Mouse (Mus musculus): ENCODE measurements around the gene Pam. TPM values are rescaled to one million over a fixed set of nuclear protein-coding genes. Genes with fewer than 3 reads are reported as not detected.
A peak's percentile ranks its signal among the peaks of the same experiment; 100 is the strongest.
"Not testable (repeated sequence)": the region's sequence is repeated elsewhere in the genome, so short reads cannot be mapped to it uniquely, and the experiment has no call there.

The Pam gene
- polyA plus RNA-seq, 1 experiment from 2014 or later, result 40.7 TPM

DNA sequence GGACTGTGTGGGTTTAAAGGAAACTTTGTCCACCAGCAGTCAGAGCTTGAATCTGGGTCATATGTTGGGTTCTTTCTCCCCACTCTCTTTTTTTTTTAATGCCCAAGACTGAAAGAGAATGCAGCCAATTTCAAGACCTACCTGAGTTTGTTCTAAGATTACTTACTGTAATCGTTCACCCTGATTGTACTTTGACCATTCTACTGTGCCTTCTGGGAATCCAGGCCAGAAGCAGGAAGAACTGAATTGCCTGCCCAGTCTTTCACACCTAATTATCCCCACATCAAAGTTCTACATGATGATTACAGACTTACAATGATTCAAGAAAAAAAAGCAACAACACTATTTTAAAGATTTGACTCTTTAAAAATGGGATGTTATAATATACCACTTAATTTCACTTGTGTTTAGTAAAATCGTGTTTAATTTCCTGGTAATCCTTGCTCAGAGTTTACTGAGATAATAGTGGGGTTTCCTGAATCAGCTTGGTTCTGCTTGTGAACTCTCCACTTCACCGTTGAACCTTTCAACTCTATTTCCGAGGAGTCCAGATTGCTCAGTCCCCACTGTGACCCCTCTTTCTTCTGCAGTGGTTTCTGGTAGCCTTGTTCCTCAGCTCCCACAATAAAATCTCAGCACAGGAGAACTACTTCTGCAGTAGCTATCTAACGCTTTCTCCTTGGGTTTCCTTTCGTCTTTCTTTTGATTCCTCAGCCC, 69.4 kb downstream of the Pam start:
- WGBS, result 83% methylated on average over 6 of the region's 6 CpGs
- ATAC-seq (replicated peaks), result no peak
- no peaks in the 10 kb centered on the region for H3K4me1 ChIP-seq
- no peaks in the 10 kb centered on the region for H3K27me3 ChIP-seq (replicated peaks)
- no peak overlapping the region for H3K4me3 ChIP-seq
- no peaks in the 10 kb centered on the region for H3K36me3 ChIP-seq (replicated peaks)
- H3K4me2 ChIP-seq, result no peak overlapping the region
- no peaks in the 10 kb centered on the region for H3K9me3 ChIP-seq
- no peak overlapping the region for H3K9ac ChIP-seq
- no peak overlapping the region for H3K27ac ChIP-seq

DNA sequence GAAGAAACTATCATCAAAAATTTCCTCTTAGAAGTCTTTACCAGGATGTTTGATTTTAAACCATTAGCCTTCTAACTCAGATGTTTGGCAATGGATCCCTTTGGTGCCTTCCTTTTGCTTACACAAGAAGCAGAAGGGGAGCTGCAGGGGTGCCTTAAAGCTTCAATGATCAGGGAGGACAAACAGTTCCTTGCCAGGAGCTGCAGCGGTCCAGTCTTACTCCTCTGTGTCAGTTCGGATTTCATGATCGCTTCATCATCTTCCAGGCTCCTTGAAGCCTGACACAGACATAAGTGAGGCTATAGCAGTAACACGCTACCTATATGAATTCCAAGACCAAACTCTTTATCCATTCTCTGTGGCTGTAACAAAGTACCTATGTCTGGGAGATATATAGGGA, 71.6 kb downstream of the Pam start:
- no peaks in the 10 kb centered on the region for H3K9me3 ChIP-seq
- no peaks in the 10 kb centered on the region for H3K27me3 ChIP-seq (replicated peaks)
- no peaks in the 10 kb centered on the region for H3K4me1 ChIP-seq
- WGBS, result 84% methylated on average over 4 of the region's 4 CpGs
- H3K36me3 ChIP-seq (replicated peaks), result no peaks in the 10 kb centered on the region
- no peak overlapping the region for H3K27ac ChIP-seq
- no peak for ATAC-seq (replicated peaks)
- no peak overlapping the region for H3K4me3 ChIP-seq
- no peak overlapping the region for H3K9ac ChIP-seq
- no peak overlapping the region for H3K4me2 ChIP-seq

DNA sequence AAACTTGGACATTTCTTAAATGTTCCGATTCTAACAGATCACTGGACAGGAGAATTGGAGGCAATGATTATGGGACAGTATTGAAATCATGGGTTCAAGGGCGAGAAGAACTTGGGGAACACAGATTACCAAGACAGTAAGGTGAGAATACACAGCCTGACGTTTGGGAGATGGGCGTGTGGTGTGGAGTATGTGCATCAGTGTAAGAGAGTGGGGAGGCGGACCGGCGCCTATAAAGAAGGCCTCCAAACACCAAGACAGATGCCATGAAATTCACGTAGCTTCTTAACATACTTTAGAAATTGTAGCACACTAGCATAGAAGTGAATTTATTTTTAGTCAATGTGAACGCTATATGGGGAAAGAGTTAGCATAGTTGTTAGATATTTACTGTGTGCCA, 76.5 kb downstream of the Pam start:
- Histone ChIP-seq H3K4me2 (no peak overlapping the region), H3K27me3 (replicated peaks) (no peaks in the 10 kb centered on the region), H3K27ac (no peak overlapping the region), H3K9ac (no peak overlapping the region), H3K36me3 (replicated peaks) (no peaks in the 10 kb centered on the region), H3K4me1 (peaks cover 9% of the 10 kb centered on the region), H3K9me3 (no peaks in the 10 kb centered on the region), H3K4me3 (no peak overlapping the region)
- 90% methylated on average over 9 of the region's 9 CpGs for WGBS
- ATAC-seq (replicated peaks), result no peak

DNA sequence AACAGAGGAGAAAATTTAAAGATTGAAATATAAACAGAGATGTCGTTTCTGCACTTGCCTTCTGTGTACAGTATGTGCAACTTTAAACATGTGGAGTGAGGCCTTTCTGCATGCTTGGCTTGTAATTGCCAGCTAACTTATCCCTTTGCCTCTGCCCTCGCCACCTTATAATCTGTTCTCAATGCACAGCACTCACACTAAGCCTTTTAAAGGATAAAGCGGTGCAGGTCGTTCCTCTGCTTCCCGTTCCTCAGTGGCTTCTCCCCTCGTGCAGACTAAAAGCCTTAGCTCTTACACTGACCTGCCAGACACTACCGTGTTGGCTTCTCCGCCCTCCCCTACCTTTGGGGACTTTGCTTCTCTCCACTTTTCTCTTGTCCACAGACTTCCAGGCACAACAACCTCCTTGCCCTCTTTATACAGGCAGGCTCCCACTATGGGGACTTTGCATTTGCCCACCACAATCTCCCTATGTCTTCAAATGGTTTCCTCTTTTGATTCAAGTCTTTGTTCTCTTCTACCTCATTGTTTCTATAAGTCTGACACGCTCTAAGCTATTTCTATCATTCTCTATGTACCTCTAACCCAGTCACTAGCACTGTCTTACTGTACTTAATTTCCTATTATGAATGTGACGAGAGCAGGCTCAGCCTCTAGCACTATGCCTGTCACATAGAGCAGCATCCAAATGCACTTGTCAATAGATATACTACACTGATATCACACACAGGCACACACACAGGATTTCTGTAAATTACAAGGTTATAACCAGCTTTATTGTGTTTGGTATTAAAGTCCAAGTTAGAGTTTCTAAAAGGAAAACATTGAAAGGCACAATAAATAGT, 79.2 kb downstream of the Pam start:
- Histone ChIP-seq H3K9ac (no peak overlapping the region), H3K36me3 (replicated peaks) (no peaks in the 10 kb centered on the region), H3K4me3 (no peak overlapping the region), H3K9me3 (no peaks in the 10 kb centered on the region), H3K27ac (peak overlapping the region; percentile 35), H3K4me1 (peaks cover 9% of the 10 kb centered on the region), H3K4me2 (no peak overlapping the region), H3K27me3 (replicated peaks) (no peaks in the 10 kb centered on the region)
- peak; percentile 63 for ATAC-seq (replicated peaks)
- 23% methylated on average over 10 of the region's 10 CpGs for whole genome bisulfite sequencing

DNA sequence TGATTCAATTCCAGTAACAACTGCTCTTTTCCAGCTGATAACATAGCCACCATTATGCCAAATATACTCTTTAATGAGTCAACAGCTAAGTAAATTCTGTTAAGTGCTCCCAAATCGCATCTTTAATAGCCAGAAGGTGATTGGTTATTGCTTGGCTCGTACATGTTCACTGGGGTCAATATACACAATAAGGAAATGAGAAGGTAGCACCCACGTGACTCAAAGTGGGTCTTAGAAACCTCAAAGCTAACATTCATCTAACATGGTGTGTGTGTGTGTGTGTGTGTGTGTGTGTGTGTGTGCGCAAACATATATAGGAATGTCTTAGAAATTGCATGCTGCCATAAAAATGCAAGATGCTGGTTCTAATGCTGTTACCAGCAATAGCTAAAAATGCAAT, 79.9 kb downstream of the Pam start:
- WGBS, result 66% methylated on average over 4 of the region's 4 CpGs
- H3K4me1 ChIP-seq, result peaks cover 9% of the 10 kb centered on the region
- H3K9me3 ChIP-seq, result no peaks in the 10 kb centered on the region
- H3K9ac ChIP-seq, result no peak overlapping the region
- no peaks in the 10 kb centered on the region for H3K27me3 ChIP-seq (replicated peaks)
- no peaks in the 10 kb centered on the region for H3K36me3 ChIP-seq (replicated peaks)
- no peak overlapping the region for H3K4me3 ChIP-seq
- peak overlapping the region; percentile 35; the same call in 1 of the 2 replicates for H3K27ac ChIP-seq
- no peak for ATAC-seq (replicated peaks)
- H3K4me2 ChIP-seq, result no peak overlapping the region

DNA sequence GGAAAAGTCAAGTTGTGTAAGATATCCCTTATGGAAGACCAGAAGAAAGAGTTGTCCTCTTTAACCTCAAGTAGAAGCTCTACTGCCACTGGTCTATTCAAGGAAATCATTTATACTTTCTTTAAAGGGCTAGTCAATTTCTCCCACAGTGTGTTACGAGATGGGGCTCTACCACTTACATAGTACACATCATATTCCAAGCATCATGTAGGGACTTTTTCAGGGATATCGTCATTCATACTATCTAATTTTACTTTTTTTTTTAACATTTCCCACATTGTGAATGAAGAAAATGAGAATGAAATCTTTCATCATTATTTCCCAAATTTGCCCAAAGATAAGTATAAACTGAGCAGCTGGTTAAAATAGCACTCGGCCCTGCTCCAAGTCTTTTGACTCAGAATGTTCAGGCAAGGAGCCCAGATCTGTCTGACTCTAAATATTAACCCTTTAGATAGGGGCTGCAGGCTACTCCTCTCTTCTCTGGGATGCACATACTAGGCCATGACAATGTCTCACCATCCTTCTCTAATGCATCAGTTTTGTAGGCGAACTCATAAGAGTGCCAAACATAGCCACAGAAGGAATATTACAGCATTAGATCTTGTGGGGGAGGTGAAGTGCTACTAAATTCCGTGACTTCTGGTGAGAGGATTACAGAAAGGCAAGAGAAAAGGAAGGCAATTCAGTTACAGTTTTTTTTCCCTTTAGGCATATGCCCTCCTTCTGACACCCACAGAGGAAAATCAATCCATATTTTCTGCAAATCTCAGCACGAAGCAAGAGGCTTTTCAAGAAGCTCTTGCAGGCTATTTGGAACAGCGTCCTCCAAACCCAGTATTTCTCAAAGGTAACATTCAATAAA, 92.7 kb downstream of the Pam start:
- H3K27me3 ChIP-seq (replicated peaks), result no peaks in the 10 kb centered on the region
- H3K4me1 ChIP-seq, result peaks cover 5% of the 10 kb centered on the region

DNA sequence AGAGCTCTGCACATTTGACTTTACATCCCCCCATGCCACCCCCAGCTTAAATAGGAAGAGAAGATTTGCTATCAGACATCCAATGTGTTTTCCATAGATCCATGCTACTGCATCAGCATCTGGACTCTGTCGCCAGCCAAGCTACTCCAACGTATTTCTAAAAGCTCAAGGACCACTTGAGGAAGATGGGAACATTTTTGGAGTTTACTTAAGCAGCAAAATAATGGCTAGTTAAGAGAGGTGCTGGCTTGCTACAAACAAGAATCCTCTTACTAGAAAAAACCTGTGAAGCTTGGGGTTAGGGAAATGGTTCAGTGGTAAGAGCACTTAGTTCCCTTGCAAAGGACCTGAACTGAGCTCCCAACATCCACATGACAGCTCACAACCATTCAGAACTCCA, 96.0 kb downstream of the Pam start:
- no peaks in the 10 kb centered on the region for H3K9me3 ChIP-seq
- peaks cover 5% of the 10 kb centered on the region for H3K4me1 ChIP-seq
- ATAC-seq (replicated peaks), result no peak
- H3K36me3 ChIP-seq (replicated peaks), result no peaks in the 10 kb centered on the region
- H3K27ac ChIP-seq, result no peak overlapping the region
- H3K4me2 ChIP-seq, result no peak overlapping the region
- 89% methylated on average over 2 of the region's 2 CpGs for WGBS
- no peaks in the 10 kb centered on the region for H3K27me3 ChIP-seq (replicated peaks)
- no peak overlapping the region for H3K9ac ChIP-seq
- no peak overlapping the region for H3K4me3 ChIP-seq

More for the DNA sequence above, 92.7 kb downstream of the Pam start:
- WGBS, result 62% methylated on average over 7 of the region's 7 CpGs
- H3K36me3 ChIP-seq (replicated peaks), result no peaks in the 10 kb centered on the region
- H3K9me3 ChIP-seq, result no peaks in the 10 kb centered on the region
- 0 out of 2 replicates have a peak overlapping the region, but pooled peaks have one; percentile 1 for H3K4me2 ChIP-seq
- no peak overlapping the region for H3K9ac ChIP-seq
- ATAC-seq (replicated peaks), result peak; percentile 67; the same call in 1 of the 2 replicates
- H3K27ac ChIP-seq, result peak overlapping the region; percentile 31; the same call in 1 of the 2 replicates
- H3K4me3 ChIP-seq, result no peak overlapping the region

DNA sequence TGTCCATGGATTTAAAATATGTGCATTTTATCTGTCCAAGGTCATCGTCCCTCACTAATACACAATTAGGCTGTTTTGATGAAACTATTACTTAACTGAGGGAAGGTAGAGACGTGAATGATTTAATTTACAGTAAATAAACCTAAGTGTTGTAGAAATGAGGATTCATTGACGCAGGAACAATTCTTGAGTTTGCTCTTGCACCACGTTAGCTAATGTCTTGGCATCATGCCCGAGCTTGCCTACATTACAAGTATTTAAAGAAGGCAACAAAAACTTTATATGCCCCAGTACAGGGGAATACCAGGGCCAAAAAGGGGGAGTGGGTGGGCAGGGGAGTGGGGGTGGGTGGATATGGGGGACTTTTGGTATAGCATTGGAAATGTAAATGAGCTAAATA, 96.5 kb downstream of the Pam start:
- H3K9me3 ChIP-seq; ATAC-seq (replicated peaks): not testable (repeated sequence)
- 75% methylated on average over 5 of the region's 5 CpGs for WGBS

DNA sequence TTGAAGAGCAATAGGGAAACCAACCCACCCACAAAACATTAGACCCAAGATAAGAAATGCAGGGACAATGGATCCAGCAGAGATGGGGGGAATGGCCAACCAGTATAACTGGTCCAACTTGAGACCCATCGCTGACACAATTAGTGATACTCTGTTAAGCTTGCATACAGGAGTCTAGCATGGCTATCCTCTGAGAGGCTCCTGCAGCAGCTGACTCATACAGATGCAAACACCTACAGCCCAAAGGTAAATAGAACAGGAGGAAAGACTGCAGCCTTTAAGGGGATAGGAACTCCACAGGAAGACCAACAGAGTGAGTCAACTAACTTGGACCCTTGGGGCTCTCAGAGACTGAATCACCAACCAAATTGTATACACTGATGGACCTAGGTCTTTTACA, 98.4 kb downstream of the Pam start:
- no peak for ATAC-seq (replicated peaks)
- no peaks in the 10 kb centered on the region for H3K9me3 ChIP-seq
- WGBS, result 81% methylated on average over 1 of the region's 1 CpGs
- H3K9ac ChIP-seq, result no peak overlapping the region
- H3K4me3 ChIP-seq, result no peak overlapping the region
- no peaks in the 10 kb centered on the region for H3K36me3 ChIP-seq (replicated peaks)
- H3K4me1 ChIP-seq, result no peaks in the 10 kb centered on the region
- no peaks in the 10 kb centered on the region for H3K27me3 ChIP-seq (replicated peaks)
- no peak overlapping the region for H3K27ac ChIP-seq
- no peak overlapping the region for H3K4me2 ChIP-seq

More for the DNA sequence above, 96.5 kb downstream of the Pam start:
- H3K4me2 ChIP-seq; H3K27ac ChIP-seq; H3K4me1 ChIP-seq; H3K4me3 ChIP-seq; H3K36me3 ChIP-seq (replicated peaks); H3K27me3 ChIP-seq (replicated peaks); H3K9ac ChIP-seq: not testable (repeated sequence)

DNA sequence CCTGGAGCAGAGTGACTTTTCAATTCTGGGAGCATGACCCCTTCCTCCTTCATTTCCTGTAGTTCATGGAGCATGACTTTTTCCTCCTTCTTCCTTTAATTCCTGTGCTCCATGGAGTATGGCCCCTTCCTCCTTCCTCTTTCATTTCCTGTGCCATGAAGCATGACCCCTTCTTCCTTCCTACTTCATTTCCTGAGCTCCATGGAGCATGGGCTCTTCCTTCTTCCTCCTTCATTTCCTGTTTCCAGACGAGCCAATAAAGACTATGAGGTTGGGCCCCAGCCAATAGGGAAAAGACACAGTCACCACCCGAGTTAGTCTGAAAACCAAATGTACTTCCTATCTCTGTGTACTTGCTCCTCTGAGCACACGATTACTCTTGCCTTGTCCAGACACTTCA, 103.5 kb downstream of the Pam start:
- H3K4me2 ChIP-seq, result no peak overlapping the region
- ATAC-seq (replicated peaks), result no peak
- WGBS, result 74% methylated on average over 3 of the region's 3 CpGs

DNA sequence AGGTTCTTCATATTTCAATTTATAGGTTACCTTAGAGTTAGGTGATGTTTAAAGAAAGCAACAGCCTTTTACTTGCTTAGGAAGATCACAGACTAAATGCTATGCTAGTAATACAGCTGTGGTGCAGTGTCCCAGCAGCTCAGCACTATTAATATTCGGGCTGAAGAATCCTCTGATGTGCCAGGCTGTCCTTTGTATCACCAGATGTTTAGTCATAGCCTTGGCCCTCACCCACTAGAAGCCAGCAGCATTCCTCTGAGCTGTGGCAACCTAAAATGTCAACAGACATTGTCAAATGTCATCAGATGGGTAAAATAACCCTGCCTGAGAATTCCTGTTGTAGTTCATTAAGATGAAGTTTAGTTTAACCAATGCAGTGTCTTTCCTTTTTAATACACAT, 112.3 kb downstream of the Pam start:
- no peaks in the 10 kb centered on the region for H3K36me3 ChIP-seq (replicated peaks)
- no peak overlapping the region for H3K27ac ChIP-seq
- no peak overlapping the region for H3K4me2 ChIP-seq
- no peaks in the 10 kb centered on the region for H3K27me3 ChIP-seq (replicated peaks)
- H3K4me1 ChIP-seq, result no peaks in the 10 kb centered on the region
- H3K9me3 ChIP-seq, result no peaks in the 10 kb centered on the region
- no peak for ATAC-seq (replicated peaks)
- WGBS, result 73% methylated on average over 1 of the region's 1 CpGs
- H3K9ac ChIP-seq, result no peak overlapping the region
- no peak overlapping the region for H3K4me3 ChIP-seq

More for the DNA sequence above, 103.5 kb downstream of the Pam start:
- Histone ChIP-seq H3K9ac (no peak overlapping the region), H3K9me3 (no peaks in the 10 kb centered on the region), H3K4me3 (no peak overlapping the region), H3K4me1 (no peaks in the 10 kb centered on the region), H3K36me3 (replicated peaks) (no peaks in the 10 kb centered on the region), H3K27me3 (replicated peaks) (no peaks in the 10 kb centered on the region), H3K27ac (no peak overlapping the region)

DNA sequence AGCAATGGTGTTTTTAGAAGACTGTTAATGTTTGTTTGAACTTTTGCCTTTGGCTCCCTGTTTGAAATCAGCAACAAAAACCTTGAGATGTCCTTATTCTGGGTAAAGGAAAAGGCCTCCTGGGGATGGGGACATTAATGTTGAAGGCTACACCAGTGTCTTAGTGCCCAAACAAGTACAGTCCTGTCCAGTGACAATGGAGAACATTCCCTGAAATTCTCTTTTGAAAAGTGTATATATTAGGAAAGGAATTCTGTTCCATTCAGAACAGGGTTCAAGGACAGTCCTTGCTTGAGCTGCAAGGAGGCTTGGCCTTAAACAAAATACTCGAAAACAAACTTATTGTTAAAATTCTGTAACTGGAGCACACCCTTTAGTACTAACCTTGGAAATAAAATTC, 116.0 kb downstream of the Pam start:
- whole genome bisulfite sequencing, result 93% methylated on average over 1 of the region's 1 CpGs
- peaks cover 23% of the 10 kb centered on the region for H3K4me1 ChIP-seq
- H3K9me3 ChIP-seq, result no peaks in the 10 kb centered on the region
- no peak overlapping the region for H3K27ac ChIP-seq
- H3K4me3 ChIP-seq, result no peak overlapping the region
- no peak overlapping the region for H3K4me2 ChIP-seq
- no peak overlapping the region for H3K9ac ChIP-seq
- H3K36me3 ChIP-seq (replicated peaks), result no peaks in the 10 kb centered on the region
- ATAC-seq (replicated peaks), result no peak
- no peaks in the 10 kb centered on the region for H3K27me3 ChIP-seq (replicated peaks)

Data from midbrain, embryonic 15.5 days (tissue).